Mouse (Mus musculus) layer of hippocampus, adult 8-10 months (tissue): ENCODE data around the gene Gm4070. TPM values are rescaled to one million over a fixed set of nuclear protein-coding genes. Genes with fewer than 3 reads are reported as not detected.
"Not testable (repeated sequence)": the region's sequence is repeated elsewhere in the genome, so short reads cannot be mapped to it uniquely, and the experiment has no call there.

Experiments used
- DNase-seq, 2 experiments: peaks; one replicate each; pipeline ENCODE4 v3.0.0; 2022; ENCODE audit warnings: low spot score in 2 of 2
- total RNA-seq, 4 experiments: library from RNA; stranded (reverse); gene quantifications; 2 replicates each; pipeline ENCODE4 v1.2.4; 2022

Gene Gm4070
- total RNA-seq = 1 to 10 TPM; 1.6 to 7.4 (median 4.7) TPM

- DNase-seq = not testable (repeated sequence)
Measured at GRCm38 (mm10) chr7:105953812-105954211, at the start of gene Gm4070. Gene Gm4070 (minus strand): TSS chr7:105953967.

GRCm38 (mm10) chr7:105954540-105954939 is 773 bp upstream of the Gm4070 start:
- DNase-seq = not testable (repeated sequence)

GRCm38 (mm10) chr7:105952408-105952807 is 1.4 kb downstream of the Gm4070 start:
- DNase-seq = not testable (repeated sequence)

GRCm38 (mm10) chr7:105945238-105945637 is 8.5 kb downstream of the Gm4070 start:
- DNase-seq = not testable (repeated sequence)

- not testable (repeated sequence) for DNase-seq
Measured at GRCm38 (mm10) chr7:105932132-105932531, 21.6 kb downstream of the Gm4070 start.

GRCm38 (mm10) chr7:105883588-105884336 is 70.0 kb downstream of the Gm4070 start:
- not testable (repeated sequence) for DNase-seq

GRCm38 (mm10) chr7:105879717-105880484 is 73.9 kb downstream of the Gm4070 start:
- not testable (repeated sequence) for DNase-seq

- DNase-seq = not testable (repeated sequence)
Measured at GRCm38 (mm10) chr7:105855718-105856560, 97.8 kb downstream of the Gm4070 start.

Other genes starting within 250 kb of the Gm4070 start
- gene Ilk, start 217.4 kb downstream of the Gm4070 start, total RNA-seq = 10 to 100 TPM; 67.9 to 94.5 (median 84.3) TPM
- 10 to 100 TPM in 3 of 4 experiments, 1 to 10 TPM in 1; 9.6 to 13.0 (median 12.7) TPM for gene Rrp8, start 216.6 kb downstream of the Gm4070 start, total RNA-seq
- 100 to 1,000 TPM; 102 to 123 (median 111) TPM for gene Taf10, start 209.6 kb downstream of the Gm4070 start, total RNA-seq
- 100 to 1,000 TPM in 1 of 4 experiments, 10 to 100 TPM in 3; 62.3 to 111 (median 75.7) TPM for gene Tpp1, start 201.7 kb downstream of the Gm4070 start, total RNA-seq
- 10 to 100 TPM; 11.6 to 13.1 (median 12.1) TPM for gene Dchs1, start 166.3 kb downstream of the Gm4070 start, total RNA-seq
- 100 to 1,000 TPM in 2 of 4 experiments, 10 to 100 TPM in 2; 91.3 to 108 (median 100) TPM for gene Mrpl17, start 142.9 kb downstream of the Gm4070 start, total RNA-seq